Mouse (Mus musculus): Measurements from ENCODE around the gene Cnksr3. TPM values are rescaled to one million over a fixed set of nuclear protein-coding genes. Genes with fewer than 3 reads are reported as not detected.

Gene Cnksr3
- total RNA-seq, 2 experiments from 2014 or later, result 9.0 to 10.7 TPM

Other genes with a start within 250 kb of the Cnksr3 start
- gene Ipcef1, start 159.8 kb downstream of the Cnksr3 start, total RNA-seq (2021), result 10 to 100 TPM; 80.3 to 86.4 TPM

Data from left cerebral cortex, postnatal 14 days (tissue).